Mouse (Mus musculus) myocyte (in vitro differentiated cells): ENCODE data around the gene Zfp646. TPM values are rescaled to one million over a fixed set of nuclear protein-coding genes. Genes with fewer than 3 reads are reported as not detected.

Source experiments
- H3K27me3 ChIP-seq: one replicate; pipeline ENCODE4 v1.6.1; 2011; ENCODE audit not compliant: control insufficient read depth, insufficient read depth, insufficient read length
- H3K36me3 ChIP-seq: one replicate; pipeline ENCODE4 v1.6.1; 2011; ENCODE audit not compliant: control insufficient read depth, insufficient read depth
- H3K4me2 ChIP-seq: one replicate; pipeline ENCODE4 v1.6.1; 2011; ENCODE audit warnings: low read depth, control low read depth
- H3K4me3 ChIP-seq: one replicate; pipeline ENCODE4 v1.5.1; 2011; ENCODE audit warnings: mild to moderate bottlenecking, control low read depth, moderate library complexity
- H3K79me2 ChIP-seq: one replicate; pipeline ENCODE4 v1.6.1; 2011; ENCODE audit not compliant: control insufficient read depth, insufficient read depth
- H3ac ChIP-seq: one replicate; pipeline ENCODE4 v1.6.1; 2011; ENCODE audit not compliant: control insufficient read depth, insufficient read length
- CEBPB ChIP-seq: IDR thresholded peaks from 2 replicates; pipeline ENCODE4 v1.6.1; 2011; ENCODE audit warnings: mild to moderate bottlenecking, moderate library complexity; ENCODE audit not compliant: poor library complexity, insufficient read depth, severe bottlenecking
- E2F4 ChIP-seq: IDR thresholded peaks from one replicate; pipeline ENCODE4 v1.6.1; 2011; ENCODE audit warnings: mild to moderate bottlenecking, control low read depth, moderate library complexity; ENCODE audit not compliant: insufficient read depth
- MAX ChIP-seq: IDR thresholded peaks from one replicate; pipeline ENCODE4 v1.6.1; 2011; ENCODE audit warnings: low read depth, mild to moderate bottlenecking, control low read depth
- MYOD1 ChIP-seq, 3 experiments: IDR thresholded peaks; one replicate each; pipeline ENCODE4 v1.6.1; 2011; ENCODE audit warnings: control low read depth in 2 of 3, low read depth in 2 of 3, mild to moderate bottlenecking in 2 of 3, moderate library complexity in 1 of 3; ENCODE audit not compliant: insufficient read length in 2 of 3, control insufficient read depth in 1 of 3
- MYOG ChIP-seq, 3 experiments: IDR thresholded peaks; one replicate each; pipeline ENCODE4 v1.6.1; 2011; ENCODE audit warnings: control low read depth in 2 of 3, low read depth in 2 of 3, mild to moderate bottlenecking in 2 of 3; ENCODE audit not compliant: insufficient read length in 2 of 3, control insufficient read depth in 1 of 3, insufficient read depth in 1 of 3
- POLR2A ChIP-seq: IDR thresholded peaks from one replicate; pipeline ENCODE4 v1.6.1; 2011; ENCODE audit warnings: low read depth, mild to moderate bottlenecking, control low read depth, moderate library complexity; ENCODE audit not compliant: insufficient read length
- POLR2AphosphoS2 ChIP-seq: IDR thresholded peaks from one replicate; pipeline ENCODE4 v1.6.1; 2011; ENCODE audit warnings: low read depth, control low read depth; ENCODE audit not compliant: insufficient read length
- REST ChIP-seq: IDR thresholded peaks from one replicate; pipeline ENCODE4 v1.6.1; 2011; ENCODE audit warnings: mild to moderate bottlenecking, control low read depth, moderate library complexity; ENCODE audit not compliant: insufficient read depth, insufficient read length
- SRF ChIP-seq: IDR thresholded peaks from one replicate; pipeline ENCODE4 v1.6.1; 2011; ENCODE audit warnings: low read depth; ENCODE audit not compliant: control insufficient read depth, insufficient read length
- TCF12 ChIP-seq: IDR thresholded peaks from one replicate; pipeline ENCODE4 v1.6.1; 2011; ENCODE audit warnings: mild to moderate bottlenecking, control low read depth; ENCODE audit not compliant: poor library complexity, insufficient read depth, severe bottlenecking
- TCF3 ChIP-seq: IDR thresholded peaks from one replicate; pipeline ENCODE4 v1.6.1; 2011; ENCODE audit warnings: low read depth, control low read depth; ENCODE audit not compliant: insufficient read length
- USF1 ChIP-seq: IDR thresholded peaks from one replicate; pipeline ENCODE4 v1.6.1; 2011; ENCODE audit warnings: low read depth, mild to moderate bottlenecking, control low read depth, moderate library complexity
- polyA plus RNA-seq: library from polyadenylated mRNA; unstranded; fragments of >200 nt; fragmentation: generic; extraction: Trizol; gene quantifications from one replicate; pipeline ENCODE4 v1.2.1, GENCODE M21; 2012; ENCODE audit warnings: missing spikeins

The Zfp646 gene
- polyA plus RNA-seq, 1 experiment: 16.7 TPM

GRCm38 (mm10) chr7:127885951-127886350 lies 9.9 kb downstream of the Zfp646 start:
- H3K36me3 ChIP-seq: peaks cover 17% of the 10 kb centered on the region
- no peak overlapping the region for H3ac ChIP-seq
- no peaks in the 10 kb centered on the region for H3K27me3 ChIP-seq
- peaks cover 28% of the 10 kb centered on the region for H3K79me2 ChIP-seq
- peak overlapping the region; percentile 38 for H3K4me2 ChIP-seq
- no peak for TF ChIP-seq REST
- no peak for TF ChIP-seq POLR2A
- peak; percentile 23 to 88 (median 41) for TF ChIP-seq MYOG (IDR thresholded peaks at IDR 0.05; ENCODE audit: control insufficient read depth in 1 of 3, insufficient read depth in 1 of 3, insufficient read length in 2 of 3, low read depth in 2 of 3)
- no peak for TF ChIP-seq TCF12
- TF ChIP-seq USF1: no peak
- no peak for TF ChIP-seq MAX
- TF ChIP-seq POLR2AphosphoS2: peak; percentile 23
- no peak for TF ChIP-seq SRF
- no peak for TF ChIP-seq TCF3
- TF ChIP-seq MYOD1 (IDR thresholded peaks at IDR 0.05; ENCODE audit: control insufficient read depth in 1 of 3, insufficient read length in 2 of 3, low read depth in 2 of 3): peak in 2 of 3 experiments; percentile 42 to 72
- TF ChIP-seq CEBPB: no peak
- TF ChIP-seq E2F4: no peak
- no peak overlapping the region for H3K4me3 ChIP-seq

GRCm38 (mm10) chr7:127886551-127886950 lies 10.5 kb downstream of the Zfp646 start:
- Histone ChIP-seq H3K79me2 (peaks cover 28% of the 10 kb centered on the region), H3K4me3 (no peak overlapping the region), H3ac (no peak overlapping the region), H3K4me2 (peak overlapping the region; percentile 38), H3K36me3 (peaks cover 17% of the 10 kb centered on the region), H3K27me3 (no peaks in the 10 kb centered on the region)
- TF ChIP-seq POLR2AphosphoS2: no peak
- no peak for TF ChIP-seq SRF
- no peak for TF ChIP-seq TCF12
- no peak for TF ChIP-seq MYOD1 (IDR thresholded peaks at IDR 0.05; ENCODE audit: control insufficient read depth in 1 of 3, insufficient read length in 2 of 3, low read depth in 2 of 3)
- no peak for TF ChIP-seq REST
- no peak for TF ChIP-seq TCF3
- TF ChIP-seq MYOG (IDR thresholded peaks at IDR 0.05; ENCODE audit: control insufficient read depth in 1 of 3, insufficient read depth in 1 of 3, insufficient read length in 2 of 3, low read depth in 2 of 3): no peak
- TF ChIP-seq CEBPB: no peak

GRCm38 (mm10) chr7:127887191-127887590 lies 11.2 kb downstream of the Zfp646 start:
- no peak overlapping the region for H3ac ChIP-seq
- peaks cover 28% of the 10 kb centered on the region for H3K79me2 ChIP-seq
- H3K36me3 ChIP-seq: peaks cover 17% of the 10 kb centered on the region
- TF ChIP-seq TCF3 (no peak), E2F4 (no peak), CEBPB (no peak), MYOD1 (IDR thresholded peaks at IDR 0.05; ENCODE audit: control insufficient read depth in 1 of 3, insufficient read length in 2 of 3, low read depth in 2 of 3) (no peak), REST (no peak), POLR2AphosphoS2 (no peak), USF1 (no peak), TCF12 (no peak), POLR2A (no peak), SRF (no peak)
- H3K4me2 ChIP-seq: no peak overlapping the region
- H3K27me3 ChIP-seq: no peaks in the 10 kb centered on the region
- H3K4me3 ChIP-seq: no peak overlapping the region

GRCm38 (mm10) chr7:127887781-127888180 lies 11.8 kb downstream of the Zfp646 start:
- Histone ChIP-seq H3ac (no peak overlapping the region), H3K79me2 (peaks cover 22% of the 10 kb centered on the region), H3K36me3 (peaks cover 17% of the 10 kb centered on the region), H3K27me3 (no peaks in the 10 kb centered on the region), H3K4me2 (no peak overlapping the region), H3K4me3 (no peak overlapping the region)
- TF ChIP-seq MYOD1 (IDR thresholded peaks at IDR 0.05; ENCODE audit: control insufficient read depth in 1 of 3, insufficient read length in 2 of 3, low read depth in 2 of 3): no peak
- no peak for TF ChIP-seq MYOG (IDR thresholded peaks at IDR 0.05; ENCODE audit: control insufficient read depth in 1 of 3, insufficient read depth in 1 of 3, insufficient read length in 2 of 3, low read depth in 2 of 3)
- TF ChIP-seq CEBPB: no peak
- no peak for TF ChIP-seq REST
- no peak for TF ChIP-seq E2F4
- no peak for TF ChIP-seq TCF12
- TF ChIP-seq MAX: no peak

GRCm38 (mm10) chr7:127888821-127889220 lies 12.8 kb downstream of the Zfp646 start:
- Histone ChIP-seq H3K27me3 (no peaks in the 10 kb centered on the region), H3K36me3 (peaks cover 17% of the 10 kb centered on the region)

More at GRCm38 (mm10) chr7:127888821-127889220, 12.8 kb downstream of the Zfp646 start:
- Histone ChIP-seq H3ac (no peak overlapping the region), H3K79me2 (peaks cover 12% of the 10 kb centered on the region), H3K4me2 (no peak overlapping the region), H3K4me3 (no peak overlapping the region)
- TF ChIP-seq MYOG (IDR thresholded peaks at IDR 0.05; ENCODE audit: control insufficient read depth in 1 of 3, insufficient read depth in 1 of 3, insufficient read length in 2 of 3, low read depth in 2 of 3) (no peak), E2F4 (no peak), POLR2AphosphoS2 (no peak), TCF12 (no peak), MAX (no peak), SRF (no peak), USF1 (no peak), REST (no peak), POLR2A (no peak), CEBPB (no peak), MYOD1 (IDR thresholded peaks at IDR 0.05; ENCODE audit: control insufficient read depth in 1 of 3, insufficient read length in 2 of 3, low read depth in 2 of 3) (no peak), TCF3 (no peak)
